Mouse (Mus musculus): Measurements from ENCODE around the gene Ptk7. TPM values are rescaled to one million over a fixed set of nuclear protein-coding genes. Genes with fewer than 3 reads are reported as not detected.

Gene Ptk7
- polyA plus RNA-seq (2012; rRNA removed) = 6.5 and 6.8 TPM in 2 replicates

DNA sequence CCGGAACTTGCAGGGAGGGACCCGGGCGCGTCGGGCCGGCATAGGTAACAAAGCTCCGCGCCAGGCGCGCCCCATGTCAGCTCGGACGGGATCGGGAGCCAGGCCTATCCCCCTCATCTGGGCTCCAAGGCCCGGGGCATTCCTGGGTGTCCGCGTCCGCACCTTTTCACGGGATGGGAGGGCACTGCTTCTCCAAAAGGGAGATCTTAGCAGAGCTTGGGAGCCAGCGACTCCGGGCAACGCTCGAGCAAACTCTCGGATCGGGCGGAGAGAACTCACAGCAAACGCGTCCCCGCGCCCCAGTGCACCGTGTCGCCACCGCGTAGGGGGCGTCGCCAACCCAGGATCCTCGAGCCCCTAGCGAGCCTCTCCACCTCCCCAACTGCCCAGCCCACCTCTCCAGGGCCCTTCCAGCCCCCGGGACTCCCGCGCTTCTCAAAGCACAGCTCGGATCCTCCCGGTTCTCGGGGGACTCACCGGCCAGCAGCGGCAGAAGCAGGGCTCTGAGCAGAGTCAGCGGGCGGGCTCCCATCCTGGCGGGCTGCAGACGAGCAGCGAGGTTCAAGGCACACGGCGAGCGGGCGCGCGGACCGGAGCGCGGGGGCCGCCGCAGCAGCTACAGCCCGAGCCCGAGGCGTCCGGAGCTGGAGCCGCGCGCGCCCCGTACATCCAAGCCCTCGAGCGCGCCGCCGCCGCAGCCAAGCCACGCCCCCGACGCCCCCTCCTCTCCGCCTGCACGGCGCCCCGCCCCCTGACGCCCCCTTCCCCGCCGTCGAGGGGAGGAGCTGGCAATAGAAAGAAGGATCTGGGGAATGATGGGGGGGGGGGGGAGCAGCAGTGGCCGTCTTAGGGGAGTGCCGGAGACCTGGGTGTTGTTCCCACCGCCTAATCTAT lies at the start of gene Ptk7:
Gene Ptk7 (minus strand): TSS at position 714 of the 894 bp plus-strand sequence.
- no peak for TF ChIP-seq CTCF (IDR thresholded peaks at IDR 0.05; ENCODE audit: extremely low read depth, insufficient read depth, low read length)
- TF ChIP-seq POLR2A (IDR thresholded peaks at IDR 0.05; ENCODE audit: extremely low read depth, insufficient read depth, low read length) = no peak
- Histone ChIP-seq H3K4me1 (ENCODE audit: control insufficient read depth, insufficient read depth, low read length) (no peaks in the 10 kb centered on the region; the same call in 1 of the 2 replicates), H3K27ac (ENCODE audit: insufficient read depth, low read length) (no peak within 1 kb of the TSS), H3K4me3 (ENCODE audit: insufficient read depth, low read length) (peak within 1 kb of the TSS; percentile 89)

DNA sequence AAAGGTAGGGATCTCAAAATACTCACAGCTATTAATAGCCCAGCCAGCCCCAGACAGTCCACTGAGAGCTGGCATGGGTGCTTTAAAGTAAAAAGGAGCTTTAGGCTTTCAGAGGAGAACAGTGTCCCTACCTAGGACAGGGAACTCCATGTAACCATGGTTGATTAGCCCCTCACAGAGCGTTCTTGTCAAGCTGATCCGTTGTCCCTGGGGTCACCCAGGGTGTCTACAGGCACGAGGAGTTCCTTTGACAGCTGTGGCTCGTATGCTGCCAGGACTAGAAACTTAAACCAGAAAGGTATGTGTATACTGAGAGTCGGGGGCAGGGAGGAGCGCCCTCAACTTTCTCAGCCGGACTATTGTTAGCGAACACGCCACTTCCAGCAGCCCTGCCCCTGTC lies 49.6 kb upstream of the Ptk7 start:
- TF ChIP-seq POLR2A (IDR thresholded peaks at IDR 0.05; ENCODE audit: extremely low read depth, insufficient read depth, low read length) (no peak), CTCF (IDR thresholded peaks at IDR 0.05; ENCODE audit: extremely low read depth, insufficient read depth, low read length) (no peak)
- peak overlapping the region; percentile 89; the same call in 1 of the 2 replicates for H3K4me3 ChIP-seq (ENCODE audit: insufficient read depth, low read length)
- no peak overlapping the region for H3K27ac ChIP-seq (ENCODE audit: insufficient read depth, low read length)
- peaks cover 3% of the 10 kb centered on the region; the same call in 1 of the 2 replicates for H3K4me1 ChIP-seq (ENCODE audit: control insufficient read depth, insufficient read depth, low read length)

DNA sequence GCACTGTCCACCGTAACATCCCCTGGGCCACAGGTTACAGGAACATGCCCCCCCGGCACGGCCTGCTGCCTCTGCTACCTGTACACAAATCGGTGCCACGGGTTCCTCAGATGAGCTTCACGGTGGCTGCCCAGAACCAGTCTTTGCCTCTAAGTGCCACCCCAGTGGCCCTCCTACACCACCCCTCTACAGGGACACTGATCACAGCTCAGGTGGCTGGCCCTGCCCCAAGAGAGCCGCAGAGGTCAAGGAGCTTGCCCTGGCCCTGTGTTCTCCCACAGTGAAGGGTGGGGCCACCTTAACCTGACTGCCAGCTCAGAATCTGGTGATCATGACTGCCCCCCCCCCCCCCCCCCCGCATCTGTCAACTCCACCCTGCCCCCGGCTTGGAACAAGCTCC lies 49.1 kb upstream of the Ptk7 start, which contains the start of gene Mea1:
Gene Mea1 (plus strand): TSS at position 378 of the 400 bp plus-strand sequence.
- Histone ChIP-seq H3K4me1 (ENCODE audit: control insufficient read depth, insufficient read depth, low read length) (peaks cover 3% of the 10 kb centered on the region; the same call in 1 of the 2 replicates), H3K4me3 (ENCODE audit: insufficient read depth, low read length) (peak within 1 kb of the TSS; percentile 89), H3K27ac (ENCODE audit: insufficient read depth, low read length) (no peak within 1 kb of the TSS)
- TF ChIP-seq POLR2A (IDR thresholded peaks at IDR 0.05; ENCODE audit: extremely low read depth, insufficient read depth, low read length) (no peak), CTCF (IDR thresholded peaks at IDR 0.05; ENCODE audit: extremely low read depth, insufficient read depth, low read length) (no peak)

DNA sequence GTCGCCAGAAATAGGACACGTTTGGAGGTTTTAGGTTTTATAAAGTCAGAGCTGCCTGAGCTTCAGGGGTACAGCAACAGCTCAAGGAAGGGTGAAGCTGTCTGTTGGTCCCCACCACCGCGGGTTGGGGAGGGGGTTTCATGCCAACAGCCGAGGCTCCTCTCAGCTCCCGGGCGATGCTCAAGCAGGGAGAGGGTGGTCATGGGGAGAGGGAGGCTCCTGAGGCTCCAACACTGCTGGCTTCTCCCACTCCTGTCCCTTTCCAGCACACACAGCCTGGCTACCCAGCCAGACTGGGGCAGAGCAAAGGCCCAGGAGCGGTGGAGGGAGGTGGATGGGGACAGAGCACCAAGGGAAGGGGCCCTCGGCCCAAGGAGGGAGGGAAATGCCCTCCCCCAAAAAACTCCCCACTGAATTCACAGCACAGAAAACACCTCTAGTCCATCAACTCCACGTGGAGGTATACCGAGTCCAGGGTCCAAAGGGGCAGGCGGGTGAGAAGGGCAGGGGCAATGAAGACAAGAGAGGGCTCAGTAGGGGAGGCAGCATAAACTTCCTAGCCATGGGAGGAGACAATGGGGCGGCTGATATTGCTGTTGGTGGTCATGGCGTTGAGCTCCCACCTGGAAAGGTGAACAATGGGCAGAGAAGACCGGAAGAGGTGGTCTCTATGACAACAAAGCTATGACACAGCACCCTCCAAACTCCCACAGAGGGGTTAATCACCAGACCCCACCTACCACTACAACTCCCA lies 45.4 kb upstream of the Ptk7 start:
- H3K4me1 ChIP-seq (ENCODE audit: control insufficient read depth, insufficient read depth, low read length) = peaks cover 5% of the 10 kb centered on the region
- H3K4me3 ChIP-seq (ENCODE audit: insufficient read depth, low read length) = peak overlapping the region; percentile 70; the same call in 1 of the 2 replicates
- no peak for TF ChIP-seq CTCF (IDR thresholded peaks at IDR 0.05; ENCODE audit: extremely low read depth, insufficient read depth, low read length)
- TF ChIP-seq POLR2A (IDR thresholded peaks at IDR 0.05; ENCODE audit: extremely low read depth, insufficient read depth, low read length) = no peak
- no peak overlapping the region for H3K27ac ChIP-seq (ENCODE audit: insufficient read depth, low read length)

DNA sequence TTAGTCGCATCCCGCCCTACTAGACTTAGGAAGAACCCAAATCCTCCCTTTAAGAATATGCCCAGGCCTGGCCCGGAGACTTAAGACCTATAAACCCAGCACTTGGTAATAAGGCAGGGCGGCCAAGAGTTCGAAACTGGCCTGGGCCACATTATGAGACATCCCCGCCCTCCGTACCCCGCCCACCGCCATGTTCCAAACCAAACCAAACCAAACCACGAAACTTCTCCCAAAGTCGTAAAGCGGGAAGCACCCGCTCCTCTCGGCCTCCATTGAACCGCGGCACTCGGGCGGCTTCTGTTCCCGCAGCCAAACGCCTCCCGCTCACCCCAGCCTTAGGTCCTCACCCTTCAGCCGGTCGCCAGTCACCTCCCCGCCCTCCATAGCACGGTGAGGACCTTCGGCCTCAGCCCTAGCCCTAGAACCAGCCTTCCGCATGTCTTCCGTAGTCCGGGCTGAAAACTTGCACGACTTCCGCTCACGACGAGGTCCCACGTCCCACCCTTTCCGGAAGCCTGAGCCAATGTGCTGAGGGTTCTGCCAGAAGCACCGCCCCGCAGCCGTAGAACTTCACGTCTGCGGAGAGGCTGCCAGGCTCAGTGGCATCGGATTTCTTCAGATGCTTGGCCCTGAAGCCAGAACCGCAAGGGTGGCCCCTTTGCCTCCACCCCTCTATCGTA lies 44.7 kb upstream of the Ptk7 start, which contains the start of gene Rrp36:
Gene Rrp36 (minus strand): TSS at position 503 of the 680 bp plus-strand sequence.
- TF ChIP-seq POLR2A (IDR thresholded peaks at IDR 0.05; ENCODE audit: extremely low read depth, insufficient read depth, low read length) = peak; percentile 85
- TF ChIP-seq CTCF (IDR thresholded peaks at IDR 0.05; ENCODE audit: extremely low read depth, insufficient read depth, low read length) = no peak
- Histone ChIP-seq H3K4me1 (ENCODE audit: control insufficient read depth, insufficient read depth, low read length) (peaks cover 4% of the 10 kb centered on the region), H3K4me3 (ENCODE audit: insufficient read depth, low read length) (peak within 1 kb of the TSS; percentile 70), H3K27ac (ENCODE audit: insufficient read depth, low read length) (no peak within 1 kb of the TSS)

DNA sequence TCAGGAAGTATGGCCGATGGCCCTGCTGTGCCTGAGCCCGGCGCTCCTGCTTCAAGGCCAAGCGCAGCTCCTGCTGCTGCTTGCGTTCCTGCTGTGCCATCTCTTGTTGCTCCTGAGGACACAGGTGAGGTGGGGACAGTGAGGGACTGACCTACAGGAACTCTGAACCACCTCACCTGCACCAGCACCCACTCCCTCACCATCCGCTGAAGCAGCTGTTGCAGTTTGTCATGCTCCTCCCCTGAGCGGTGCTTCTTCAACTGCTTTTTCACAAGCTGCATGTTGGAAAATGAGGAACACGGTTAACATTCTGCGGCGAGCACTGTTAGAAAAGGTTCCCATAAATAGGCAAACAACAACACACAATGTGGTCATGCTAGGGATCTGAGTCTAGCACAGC lies 40.6 kb upstream of the Ptk7 start:
- Histone ChIP-seq H3K27ac (ENCODE audit: insufficient read depth, low read length) (no peak overlapping the region), H3K4me3 (ENCODE audit: insufficient read depth, low read length) (no peak overlapping the region), H3K4me1 (ENCODE audit: control insufficient read depth, insufficient read depth, low read length) (peaks cover 2% of the 10 kb centered on the region)
- TF ChIP-seq CTCF (IDR thresholded peaks at IDR 0.05; ENCODE audit: extremely low read depth, insufficient read depth, low read length) (no peak), POLR2A (IDR thresholded peaks at IDR 0.05; ENCODE audit: extremely low read depth, insufficient read depth, low read length) (no peak)

DNA sequence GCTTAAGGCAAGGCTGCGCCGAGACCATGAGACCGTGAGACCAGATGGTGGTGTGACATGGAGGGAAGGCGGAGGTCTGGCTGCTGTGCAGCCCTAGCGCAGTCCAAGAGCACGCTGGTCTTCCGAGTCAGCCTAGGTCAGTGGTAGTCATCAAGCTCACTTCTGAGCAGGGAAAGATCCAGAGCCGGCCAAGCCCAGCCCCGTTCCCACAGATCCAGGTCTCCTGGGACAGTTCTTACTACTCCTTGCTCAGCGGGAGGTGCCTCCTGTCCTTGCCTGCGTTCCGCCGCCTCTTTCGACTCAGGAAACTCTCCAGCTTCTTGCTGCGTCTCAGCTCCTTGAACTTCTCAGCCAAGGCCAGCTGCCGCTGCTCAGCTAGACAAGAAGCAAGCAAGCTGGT lies 38.4 kb upstream of the Ptk7 start:
- no peak for TF ChIP-seq POLR2A (IDR thresholded peaks at IDR 0.05; ENCODE audit: extremely low read depth, insufficient read depth, low read length)
- no peak for TF ChIP-seq CTCF (IDR thresholded peaks at IDR 0.05; ENCODE audit: extremely low read depth, insufficient read depth, low read length)

DNA sequence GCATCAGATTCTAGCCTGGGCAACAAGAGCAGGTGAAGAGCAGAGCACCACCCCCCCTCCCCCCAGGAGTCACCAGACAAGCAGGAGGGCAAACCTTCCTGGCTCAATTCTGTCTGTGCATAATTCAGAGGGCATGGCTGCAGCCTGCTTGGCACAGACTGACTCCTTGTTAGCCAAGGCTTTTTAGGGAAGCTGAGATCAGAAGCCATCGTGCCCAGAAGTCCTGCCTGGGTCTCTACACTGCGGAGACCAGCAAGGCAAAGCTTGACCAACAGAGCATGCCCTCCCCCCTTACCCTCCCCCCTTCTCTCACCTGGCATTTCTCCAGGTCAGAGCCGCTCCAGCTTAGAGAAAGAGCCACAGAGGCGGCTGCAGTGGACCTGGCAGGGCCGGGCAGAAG lies 33.4 kb upstream of the Ptk7 start:
- Histone ChIP-seq H3K4me1 (ENCODE audit: control insufficient read depth, insufficient read depth, low read length) (no peaks in the 10 kb centered on the region), H3K4me3 (ENCODE audit: insufficient read depth, low read length) (no peak overlapping the region), H3K27ac (ENCODE audit: insufficient read depth, low read length) (no peak overlapping the region)
- TF ChIP-seq CTCF (IDR thresholded peaks at IDR 0.05; ENCODE audit: extremely low read depth, insufficient read depth, low read length) (no peak), POLR2A (IDR thresholded peaks at IDR 0.05; ENCODE audit: extremely low read depth, insufficient read depth, low read length) (no peak)

More for the DNA sequence above, 38.4 kb upstream of the Ptk7 start:
- H3K4me1 ChIP-seq (ENCODE audit: control insufficient read depth, insufficient read depth, low read length) = no peaks in the 10 kb centered on the region
- H3K27ac ChIP-seq (ENCODE audit: insufficient read depth, low read length) = no peak overlapping the region
- H3K4me3 ChIP-seq (ENCODE audit: insufficient read depth, low read length) = no peak overlapping the region

DNA sequence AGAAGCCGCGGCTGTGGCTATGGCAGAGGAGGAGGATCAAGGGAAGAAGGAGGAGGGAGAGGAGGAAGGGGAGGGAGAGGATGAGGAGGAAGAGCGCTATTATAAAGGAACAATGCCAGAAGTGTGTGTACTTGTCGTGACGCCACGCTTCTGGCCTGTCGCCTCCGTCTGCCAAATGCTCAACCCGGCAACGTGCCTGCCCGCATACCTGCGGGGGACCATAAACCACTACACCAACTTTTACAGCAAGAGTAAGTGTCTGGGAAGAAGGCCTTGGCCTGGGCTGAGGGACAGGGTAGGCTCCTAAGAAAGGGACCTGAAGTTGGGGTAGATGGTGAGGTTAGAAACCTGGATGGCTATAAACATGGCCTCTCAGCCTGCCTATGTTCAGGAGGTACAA lies 32.7 kb upstream of the Ptk7 start:
- Histone ChIP-seq H3K4me1 (ENCODE audit: control insufficient read depth, insufficient read depth, low read length) (no peaks in the 10 kb centered on the region), H3K4me3 (ENCODE audit: insufficient read depth, low read length) (no peak overlapping the region), H3K27ac (ENCODE audit: insufficient read depth, low read length) (no peak overlapping the region)
- TF ChIP-seq POLR2A (IDR thresholded peaks at IDR 0.05; ENCODE audit: extremely low read depth, insufficient read depth, low read length) = no peak
- no peak for TF ChIP-seq CTCF (IDR thresholded peaks at IDR 0.05; ENCODE audit: extremely low read depth, insufficient read depth, low read length)
